Mouse (Mus musculus) small intestine, adult 2 months (tissue): ENCODE results near the gene Rnf123.

ENCODE experiments used
- CTCF ChIP-seq: fragments of 200-500 bp; IDR thresholded peaks from 2 replicates; pipeline ENCODE4 v1.5.1; 2012; ENCODE audit warnings: low read depth, mild to moderate bottlenecking, control low read depth, inconsistent platforms, low read length, moderate library complexity, mixed read lengths; ENCODE audit not compliant: insufficient replicate concordance, insufficient read length; ENCODE audit errors: extremely low read depth
- POLR2A ChIP-seq: fragments of 200-500 bp; IDR thresholded peaks from 2 replicates; pipeline ENCODE4 v1.6.1; 2012; ENCODE audit warnings: low read depth, mild to moderate bottlenecking, control low read depth, inconsistent platforms, low read length, moderate library complexity

DNA sequence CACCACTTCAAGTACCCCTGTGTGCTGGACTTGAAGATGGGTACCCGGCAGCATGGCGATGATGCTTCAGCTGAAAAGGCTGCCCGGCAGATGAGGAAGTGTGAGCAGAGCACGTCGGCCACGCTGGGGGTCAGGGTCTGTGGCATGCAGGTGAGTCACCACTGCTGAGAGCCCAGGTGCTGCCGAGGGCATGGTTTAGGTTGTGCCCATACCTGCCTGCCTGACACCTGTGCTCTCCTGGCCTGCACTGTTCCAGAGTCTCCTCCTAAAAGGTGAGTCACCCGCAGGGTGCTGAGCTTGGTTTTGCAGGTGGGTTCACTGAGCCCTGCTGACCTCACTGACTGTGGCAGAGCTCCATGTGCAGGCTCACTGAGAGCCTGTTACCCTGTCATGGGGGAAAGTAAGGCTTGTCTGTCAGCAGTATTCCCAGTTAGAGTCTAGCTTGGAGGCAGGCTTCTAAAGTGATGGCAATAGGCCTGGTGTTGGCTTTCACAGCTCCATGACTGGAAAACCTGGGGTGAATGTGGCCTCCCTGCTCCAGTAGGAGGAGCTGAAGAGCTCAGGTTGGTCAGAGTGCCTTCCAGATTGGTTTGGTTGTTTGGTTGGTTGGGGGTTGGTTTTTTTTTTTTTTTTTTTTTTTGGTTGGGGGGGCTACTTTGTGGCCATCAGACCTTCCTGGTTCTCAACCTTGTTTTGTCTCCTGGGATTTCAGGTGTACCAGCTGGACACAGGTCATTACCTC is 38.2 kb downstream of the Rnf123 start:
- TF ChIP-seq CTCF (no peak), POLR2A (no peak)
